Mouse (Mus musculus): ENCODE results near the gene Gpr101.

Gene Gpr101

DNA sequence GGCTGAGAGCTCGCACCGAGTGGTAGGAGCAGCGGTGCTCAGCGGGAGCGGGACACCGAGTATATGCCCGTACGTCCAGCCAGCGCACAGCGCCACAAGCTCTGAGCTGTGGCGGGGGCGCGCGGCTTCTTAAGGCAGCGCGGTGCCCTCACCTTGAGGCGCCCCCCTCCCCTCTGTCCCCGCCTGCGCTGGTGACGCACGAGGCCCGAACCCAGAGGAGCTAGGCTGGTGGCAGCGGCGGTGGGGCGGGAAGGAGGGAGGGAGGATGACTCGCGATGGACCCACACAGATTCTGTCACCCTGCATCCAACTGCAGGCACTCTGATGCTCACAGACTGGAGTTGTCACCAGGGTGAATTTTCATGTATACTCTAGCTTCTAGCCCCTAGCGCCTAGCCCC is at the start of gene Gpr101:
Gpr101 (minus strand) TSS at position 124 of the 400 bp plus-strand sequence.
- CTCF ChIA-PET, result no interaction called here

GRCm38 (mm10) chrX:57521117-57522095 is 17.8 kb upstream of the Gpr101 start:
- CTCF ChIA-PET, result no interaction called here

GRCm38 (mm10) chrX:57506247-57506646 is 2.7 kb upstream of the Gpr101 start:
- CTCF ChIA-PET, result no interaction called here
